Mouse (Mus musculus) kidney, postnatal 36 days (tissue): ENCODE measurements at regions not wholly inside any gene's neighbourhood (a gene's known extent, or its start where the extent isn't known, plus 50 kb on each side); places are given as distances from the start of the nearest gene placed in this dataset.

Source experiments
- DNase-seq, 2 experiments: peaks; one replicate each; pipeline ENCODE4 v3.0.0; 2021 to 2022; ENCODE audit warnings: mixed read lengths in 2 of 2

DNA sequence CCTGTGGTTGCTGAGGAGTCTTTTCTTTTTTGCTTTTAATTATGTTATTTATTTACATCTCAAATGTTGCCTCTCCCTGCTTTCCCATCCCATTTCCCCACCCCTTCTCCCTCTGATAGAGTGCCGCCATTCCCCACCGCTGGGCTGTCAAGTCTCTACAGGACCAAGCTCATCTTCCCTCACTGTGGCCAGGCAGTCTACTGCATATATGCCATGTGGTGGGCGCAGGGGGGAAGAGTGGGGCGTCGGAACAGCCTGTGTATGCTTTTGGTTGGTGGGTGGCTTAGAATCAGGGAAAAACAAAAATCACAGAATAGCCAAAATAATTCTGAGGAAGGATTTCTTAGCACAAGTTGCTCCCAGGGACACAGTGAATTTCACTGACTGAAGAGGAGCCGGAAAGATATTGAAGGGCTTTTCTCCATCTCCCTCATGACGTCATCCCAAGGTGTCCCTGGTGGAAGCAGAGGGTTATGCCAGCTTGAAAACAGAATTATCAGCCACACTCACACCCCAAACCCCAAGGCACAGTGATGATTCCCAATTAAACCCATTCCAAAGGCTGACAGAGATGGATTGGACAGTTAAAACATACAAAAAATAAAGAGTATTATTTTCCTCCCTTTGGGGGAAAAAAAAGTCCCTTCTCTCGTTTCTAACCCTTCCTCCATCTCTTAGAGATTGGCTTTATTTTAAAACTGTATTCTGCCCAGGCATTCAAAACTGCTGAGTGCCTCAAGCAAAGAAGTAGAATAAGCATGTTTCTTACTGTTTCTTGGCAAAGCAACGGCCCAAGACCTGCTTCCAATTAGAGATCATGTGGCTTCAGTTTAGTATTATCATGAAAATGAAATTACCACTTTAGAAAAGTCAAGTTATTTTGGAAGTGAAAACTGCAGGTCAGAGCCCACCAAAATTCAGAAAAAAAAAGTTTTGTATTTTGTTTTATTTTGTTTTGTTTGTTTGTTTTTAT lies 232.0 kb downstream of the Clic5 start:
- no peak for DNase-seq

DNA sequence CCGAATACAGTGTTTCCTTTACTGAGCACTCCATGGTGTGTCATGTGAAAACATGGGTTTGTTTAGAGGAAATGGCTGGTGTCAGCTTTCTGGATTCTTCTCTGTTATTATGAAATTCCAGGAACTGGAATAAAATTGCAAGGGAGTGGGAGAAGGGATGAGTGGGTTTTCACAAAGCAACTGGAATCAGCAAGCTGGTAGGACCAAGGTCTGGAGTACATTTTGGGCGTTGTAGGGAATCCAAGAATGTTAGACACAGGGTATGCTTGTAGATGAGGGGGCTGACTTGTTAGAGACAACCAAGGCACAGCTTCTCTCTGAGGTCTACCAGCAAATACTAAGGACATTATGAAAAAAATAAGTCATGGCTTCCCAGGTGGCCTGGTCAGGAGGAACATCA lies 233.8 kb downstream of the Clic5 start:
- DNase-seq: no peak

DNA sequence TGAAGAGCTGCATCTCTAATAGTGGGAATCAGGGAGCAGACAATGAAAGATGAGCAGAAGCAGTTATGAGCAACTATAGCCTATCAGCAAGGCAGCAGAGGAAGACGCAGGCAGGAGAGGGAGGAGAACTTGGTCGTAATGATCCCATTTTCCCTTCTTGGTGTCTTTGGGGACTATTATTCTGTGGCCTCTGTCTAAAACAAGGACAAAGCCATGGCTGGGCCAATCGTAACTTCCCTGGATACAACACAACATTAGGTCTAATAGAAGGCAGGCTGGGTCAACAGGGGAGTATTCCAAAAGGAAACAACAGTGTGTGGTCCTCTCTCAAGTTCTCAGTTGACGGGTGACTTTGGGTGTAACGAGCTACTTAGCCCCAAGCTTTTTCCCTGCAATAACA lies 234.5 kb downstream of the Clic5 start:
- no peak for DNase-seq

DNA sequence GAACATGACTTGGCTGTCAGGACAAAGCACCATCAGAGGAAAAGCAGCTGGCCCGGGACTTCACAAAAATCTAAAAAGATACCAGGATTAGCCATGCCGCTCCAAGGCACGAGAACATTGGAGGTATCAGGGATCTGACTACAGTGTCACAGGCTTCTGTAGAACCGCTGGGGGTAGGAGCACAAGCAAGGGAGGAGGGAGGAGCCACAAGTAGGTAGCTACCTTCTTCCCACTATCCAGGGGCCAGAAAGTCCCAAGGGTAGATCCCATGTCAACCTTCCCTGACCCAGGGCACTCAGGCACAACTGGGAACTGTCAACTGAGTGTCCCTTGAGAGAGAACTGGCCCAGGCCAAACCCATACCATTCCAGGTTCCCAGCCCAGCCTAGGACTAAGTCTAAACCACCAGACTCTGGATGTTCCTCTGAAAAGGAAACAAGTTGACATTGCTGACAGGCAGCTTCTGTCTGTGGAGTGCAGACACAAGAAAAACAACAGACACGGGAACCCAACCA lies 235.1 kb downstream of the Clic5 start:
- DNase-seq: no peak

GRCm38 (mm10) chr17:44432524-44433295 lies 244.3 kb downstream of the Clic5 start:
- no peak for DNase-seq

- DNase-seq: no peak
Measured at GRCm38 (mm10) chr17:44433296-44433653, 244.9 kb downstream of the Clic5 start.

DNA sequence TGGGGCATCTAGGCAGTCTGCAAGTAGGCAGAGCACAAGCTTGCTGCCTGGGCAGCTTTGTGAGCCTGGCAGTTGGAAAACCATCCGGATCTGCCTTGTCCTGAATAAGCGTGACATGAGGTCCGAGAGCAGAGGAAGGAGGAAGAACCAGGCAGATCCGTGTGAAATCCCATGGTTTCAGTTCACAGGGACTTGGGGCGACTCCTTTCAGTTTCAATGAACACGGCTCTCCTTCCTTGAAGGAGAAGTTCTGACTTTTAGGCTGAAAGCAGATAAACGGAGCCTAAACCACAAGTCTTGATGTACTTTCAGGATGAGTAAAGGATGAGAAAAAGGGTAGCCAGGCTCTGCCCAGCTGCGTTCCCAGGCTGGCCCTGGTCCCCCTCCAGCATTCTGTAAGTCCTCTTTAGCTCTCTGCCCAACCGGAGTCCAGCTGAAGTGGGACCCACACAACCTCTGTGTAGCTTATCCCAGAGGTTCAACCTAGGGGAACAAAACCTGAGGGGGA lies 248.2 kb downstream of the Clic5 start:
- no peak for DNase-seq

DNA sequence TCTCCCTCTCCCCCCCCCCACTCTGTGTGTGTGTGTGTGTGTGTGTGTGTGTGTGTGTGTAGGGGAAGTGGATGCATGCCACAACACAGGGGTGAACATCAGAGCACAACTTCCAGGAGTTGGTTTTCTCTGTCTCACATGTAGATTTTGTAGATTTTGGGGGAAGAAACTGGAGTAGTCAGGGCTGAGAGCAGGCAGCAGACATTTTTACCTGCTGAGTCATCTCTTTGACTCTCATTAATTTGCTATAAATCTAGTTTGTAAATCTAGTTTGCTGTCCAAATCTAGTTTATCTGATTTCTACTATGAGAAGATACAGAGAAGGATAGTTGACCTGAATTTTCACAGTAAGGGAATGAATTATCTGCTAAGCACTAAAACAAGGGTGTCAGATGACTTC lies 250.1 kb downstream of the Clic5 start:
- no peak for DNase-seq

DNA sequence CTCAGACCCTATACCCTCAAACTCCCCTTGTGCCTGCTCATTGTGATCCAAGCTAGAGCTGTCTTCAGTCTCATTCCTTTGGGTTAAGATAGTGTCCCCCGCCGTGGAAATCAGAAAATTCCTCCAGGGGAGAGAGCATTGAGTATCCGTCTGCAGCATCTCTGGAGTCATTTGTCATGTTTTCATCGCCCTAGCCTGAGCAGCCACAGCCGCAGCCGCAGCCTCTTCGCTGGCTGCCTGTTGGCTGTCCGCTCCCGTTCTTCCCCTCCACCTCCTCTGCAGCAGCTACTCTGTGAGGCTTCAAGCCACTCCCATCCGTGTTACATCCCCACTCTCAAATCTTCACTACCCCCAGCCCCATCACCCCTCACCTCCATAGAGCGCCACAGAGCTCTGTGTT lies 255.1 kb downstream of the Clic5 start:
- DNase-seq: no peak

DNA sequence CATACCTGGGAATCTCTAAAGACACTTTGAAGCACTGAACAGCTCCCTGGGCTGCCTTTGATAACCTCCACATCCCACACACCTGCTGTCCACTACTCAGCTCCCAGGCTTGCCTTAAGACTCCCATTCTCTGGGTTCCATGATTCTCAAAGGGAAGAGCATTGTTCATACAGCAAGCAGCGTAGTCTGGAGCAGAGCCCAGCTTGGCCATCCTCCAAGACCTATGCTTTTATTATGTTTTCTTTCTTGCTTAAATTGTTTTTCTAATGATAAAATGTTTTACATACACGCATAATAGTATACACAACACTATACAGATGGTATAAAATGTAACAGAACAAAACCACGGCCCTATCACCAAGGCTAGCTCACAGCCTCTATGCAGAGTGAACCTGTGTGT lies 257.0 kb downstream of the Clic5 start:
- DNase-seq: no peak
